Mouse (Mus musculus) embryonic facial prominence, embryonic 10.5 days (tissue): Measurements from ENCODE around the gene Pias1. TPM values are rescaled to one million over a fixed set of nuclear protein-coding genes. Genes with fewer than 3 reads are reported as not detected.
"Not testable (repeated sequence)": the region's sequence is repeated elsewhere in the genome, so short reads cannot be mapped to it uniquely, and the experiment has no call there.

Experiments used
- DNase-seq: peaks from one replicate; pipeline ENCODE4 v3.0.0-alpha.2; 2017; ENCODE audit warnings: low spot score
- H3K27ac ChIP-seq: fragments of 300-500 bp; sonication (generic); replicated peaks from 2 replicates; pipeline ENCODE4 v1.5.1; 2016; ENCODE audit warnings: mild to moderate bottlenecking
- H3K27me3 ChIP-seq: fragments of 300-500 bp; sonication (generic); replicated peaks from 2 replicates; pipeline ENCODE4 v1.6.1; 2016; ENCODE audit warnings: low read depth, mild to moderate bottlenecking; ENCODE audit not compliant: poor library complexity, severe bottlenecking
- H3K36me3 ChIP-seq: fragments of 300-500 bp; sonication (generic); replicated peaks from 2 replicates; pipeline ENCODE4 v1.6.1; 2016; ENCODE audit warnings: mild to moderate bottlenecking, moderate library complexity
- H3K4me1 ChIP-seq: fragments of 300-500 bp; sonication (generic); 2 replicates; pipeline ENCODE4 v1.6.1; 2016
- H3K4me3 ChIP-seq: fragments of 300-500 bp; sonication (generic); 2 replicates; pipeline ENCODE4 v1.5.1; 2016; ENCODE audit warnings: mild to moderate bottlenecking, moderate library complexity
- H3K9me3 ChIP-seq: fragments of 300-500 bp; sonication (generic); 2 replicates; pipeline ENCODE4 v1.6.1; 2016; ENCODE audit warnings: mild to moderate bottlenecking
- whole genome bisulfite sequencing: fragments of 180-500 bp; shearing (Covaris S2); methylation state at CpG from one replicate; pipeline ENCODE4 v1.1.7; 2016; 5-methylcytosine and 5-hydroxymethylcytosine counted together
- polyA plus RNA-seq: library from polyadenylated mRNA; unstranded; fragments of >200 nt; fragmentation: Nextera tagmentation; extraction: Ambion mirVana; gene quantifications from 2 replicates; pipeline ENCODE4 v1.2.1, GENCODE M21; 2016

The Pias1 gene
- polyA plus RNA-seq, 1 experiment from 2014 or later, result 52.1 TPM

GRCm38 (mm10) chr9:62876966-62877616, 110.6 kb downstream of the Pias1 start:
- H3K27me3 ChIP-seq, result no peaks in the 10 kb centered on the region
- 83% methylated on average over 7 of the region's 7 CpGs for WGBS
- no peaks in the 10 kb centered on the region for H3K9me3 ChIP-seq
- H3K4me1 ChIP-seq, result peaks cover 8% of the 10 kb centered on the region; the same call in 1 of the 2 replicates
- no peak overlapping the region for H3K27ac ChIP-seq
- H3K36me3 ChIP-seq, result peaks cover 20% of the 10 kb centered on the region
- DNase-seq, result no peak
- no peak overlapping the region for H3K4me3 ChIP-seq

GRCm38 (mm10) chr9:62870728-62871127, 117.0 kb downstream of the Pias1 start:
- Histone ChIP-seq H3K27me3 (no peaks in the 10 kb centered on the region), H3K27ac (no peak overlapping the region), H3K4me1 (peaks cover 9% of the 10 kb centered on the region; the same call in 1 of the 2 replicates), H3K9me3 (no peaks in the 10 kb centered on the region), H3K4me3 (no peak overlapping the region), H3K36me3 (no peaks in the 10 kb centered on the region)
- DNase-seq, result no peak

- H3K27me3 ChIP-seq, H3K9me3 ChIP-seq, H3K4me3 ChIP-seq, DNase-seq, H3K4me1 ChIP-seq, H3K36me3 ChIP-seq, H3K27ac ChIP-seq: not testable (repeated sequence)
- 92% methylated on average over 4 of the region's 4 CpGs for WGBS
Observed at GRCm38 (mm10) chr9:62869236-62869635, 118.5 kb downstream of the Pias1 start.

- H3K27me3 ChIP-seq, result peaks cover 5% of the 10 kb centered on the region; the same call in 1 of the 2 replicates
- no peak for DNase-seq
- H3K27ac ChIP-seq, result no peak overlapping the region
- H3K4me1 ChIP-seq, result peaks cover 29% of the 10 kb centered on the region
- no peak overlapping the region for H3K4me3 ChIP-seq
- H3K36me3 ChIP-seq, result no peaks in the 10 kb centered on the region
- no peaks in the 10 kb centered on the region for H3K9me3 ChIP-seq
- WGBS, result 60% methylated on average over 4 of the region's 4 CpGs
Observed at GRCm38 (mm10) chr9:62860866-62861265, 126.9 kb downstream of the Pias1 start.

GRCm38 (mm10) chr9:62860102-62860501, 127.6 kb downstream of the Pias1 start:
- H3K9me3 ChIP-seq, H3K27me3 ChIP-seq, H3K27ac ChIP-seq, H3K36me3 ChIP-seq, DNase-seq, H3K4me3 ChIP-seq: not testable (repeated sequence)
- 57% methylated on average over 7 of the region's 7 CpGs for WGBS
- peaks cover 29% of the 10 kb centered on the region for H3K4me1 ChIP-seq

GRCm38 (mm10) chr9:62858266-62859019, 129.3 kb downstream of the Pias1 start:
- DNase-seq, result peak; percentile 31
- Histone ChIP-seq H3K9me3 (no peaks in the 10 kb centered on the region), H3K4me1 (peaks cover 29% of the 10 kb centered on the region), H3K4me3 (no peak overlapping the region), H3K36me3 (no peaks in the 10 kb centered on the region), H3K27me3 (peaks cover 5% of the 10 kb centered on the region; the same call in 1 of the 2 replicates), H3K27ac (peak overlapping the region; percentile 3; the same call in 1 of the 2 replicates)
- WGBS, result 43% methylated on average over 8 of the region's 8 CpGs

- Histone ChIP-seq H3K27ac (peak within 1 kb of the TSS; percentile 66), H3K4me3 (peak within 1 kb of the TSS; percentile 17; the same call in 1 of the 2 replicates), H3K27me3 (peaks cover 5% of the 10 kb centered on the region; the same call in 1 of the 2 replicates), H3K4me1 (peaks cover 29% of the 10 kb centered on the region), H3K36me3 (no peaks in the 10 kb centered on the region), H3K9me3 (no peaks in the 10 kb centered on the region)
- WGBS, result 54% methylated on average over 20 of the region's 20 CpGs
- peak; percentile 39 for DNase-seq
Observed at GRCm38 (mm10) chr9:62857719-62858261, 129.9 kb downstream of the Pias1 start, which contains the start of gene Calml4. Gene Calml4 (plus strand): TSS chr9:62858080.

GRCm38 (mm10) chr9:62857216-62857615, 130.5 kb downstream of the Pias1 start:
- WGBS, result 78% methylated on average over 9 of the region's 9 CpGs
- DNase-seq, result no peak
- Histone ChIP-seq H3K27me3 (peaks cover 5% of the 10 kb centered on the region; the same call in 1 of the 2 replicates), H3K36me3 (no peaks in the 10 kb centered on the region), H3K4me3 (no peak overlapping the region), H3K9me3 (no peaks in the 10 kb centered on the region), H3K27ac (no peak overlapping the region), H3K4me1 (peaks cover 31% of the 10 kb centered on the region)

GRCm38 (mm10) chr9:62854483-62854882, 133.2 kb downstream of the Pias1 start:
- Histone ChIP-seq H3K27ac (no peak overlapping the region), H3K27me3 (peaks cover 1% of the 10 kb centered on the region; the same call in 1 of the 2 replicates), H3K36me3 (peaks cover 6% of the 10 kb centered on the region; the same call in 1 of the 2 replicates), H3K4me3 (no peak overlapping the region), H3K4me1 (peaks cover 37% of the 10 kb centered on the region), H3K9me3 (no peaks in the 10 kb centered on the region)
- 74% methylated on average over 4 of the region's 4 CpGs for WGBS
- DNase-seq, result no peak

- H3K4me3 ChIP-seq, result no peak overlapping the region
- DNase-seq, result no peak
- no peaks in the 10 kb centered on the region for H3K9me3 ChIP-seq
- H3K27me3 ChIP-seq, result no peaks in the 10 kb centered on the region
- no peak overlapping the region for H3K27ac ChIP-seq
- peaks cover 24% of the 10 kb centered on the region for H3K4me1 ChIP-seq
- WGBS, result 80% methylated on average over 2 of the region's 2 CpGs
- peaks cover 12% of the 10 kb centered on the region; the same call in 1 of the 2 replicates for H3K36me3 ChIP-seq
Observed at GRCm38 (mm10) chr9:62851571-62851970, 136.2 kb downstream of the Pias1 start.

- Histone ChIP-seq H3K4me3 (no peak overlapping the region), H3K36me3 (peaks cover 15% of the 10 kb centered on the region; the same call in 1 of the 2 replicates), H3K27me3 (no peaks in the 10 kb centered on the region), H3K27ac (0 out of 2 replicates have a peak overlapping the region, but pooled peaks have one; percentile 32), H3K4me1 (peaks cover 24% of the 10 kb centered on the region), H3K9me3 (no peaks in the 10 kb centered on the region)
- no peak for DNase-seq
- 85% methylated on average over 3 of the region's 3 CpGs for WGBS
Observed at GRCm38 (mm10) chr9:62848641-62849040, 139.1 kb downstream of the Pias1 start.

- Histone ChIP-seq H3K4me3 (no peak overlapping the region), H3K27me3 (no peaks in the 10 kb centered on the region), H3K36me3 (peaks cover 15% of the 10 kb centered on the region; the same call in 1 of the 2 replicates), H3K9me3 (no peaks in the 10 kb centered on the region), H3K4me1 (peaks cover 24% of the 10 kb centered on the region), H3K27ac (peak overlapping the region; percentile 19; the same call in 1 of the 2 replicates)
- 8% methylated on average over 3 of the region's 3 CpGs for WGBS
- DNase-seq, result peak; percentile 89
Observed at GRCm38 (mm10) chr9:62847694-62848093, 140.0 kb downstream of the Pias1 start.
